In the genomic region with DNA sequence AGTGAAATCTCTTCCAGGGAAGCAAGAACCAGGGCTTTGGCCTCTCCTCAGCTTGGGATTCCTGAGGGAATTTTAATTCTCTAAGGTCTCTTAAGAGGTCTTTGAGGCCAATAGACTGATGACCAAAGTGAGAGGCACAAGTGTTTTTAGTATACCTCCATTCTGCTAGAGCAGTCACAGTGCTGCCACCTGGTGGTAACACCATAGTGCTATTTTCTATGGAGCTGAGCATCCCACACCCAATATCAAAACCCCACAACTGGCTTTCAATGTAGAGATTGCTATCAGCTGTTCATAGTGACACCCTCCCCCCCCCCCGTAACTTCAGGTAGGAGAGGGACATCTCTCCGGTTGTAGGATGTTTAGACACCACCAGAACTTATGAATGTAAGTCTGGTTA, we compare ENCODE assay signal across 9 mouse cellular contexts. TPM values are rescaled to one million over a fixed set of nuclear protein-coding genes. Genes with fewer than 3 reads are reported as not detected.
DNase-seq lines count a peak whose midpoint lies in the region; ATAC-seq and TF ChIP-seq lines count a peak whose summit lies in the region.
"Had no signal": no experiment of that assay in that cellular context is flagged by ENCODE, and none has a peak within 500 bp of the region (broad histone marks: within the 10 kb centered on the region; RNA-seq: fewer than 3 reads in every experiment).

No protein-coding gene starts in this region.

- no peak for ATAC-seq in kidney, embryonic 15.5 days (replicated peaks; ENCODE audit: low FRiP score)
- 0 out of 2 replicates have a peak, but pooled peaks have one; percentile 47 for ATAC-seq in neural tube, embryonic 13.5 days (ENCODE audit: low read depth)

- H3K4me2 ChIP-seq in kidney, embryonic 15.5 days: no peak overlapping the region
- no peak overlapping the region for H3K4me2 ChIP-seq in neural tube, embryonic 13.5 days

- no peaks in the 10 kb centered on the region for H3K27me3 ChIP-seq in kidney, adult 2 months (replicated peaks; ENCODE audit: control insufficient read depth, insufficient read depth, low read length)
- peaks cover 17% of the 10 kb centered on the region for H3K27me3 ChIP-seq in kidney, embryonic 15.5 days
- H3K27me3 ChIP-seq in embryonic facial prominence, embryonic 10.5 days (replicated peaks; ENCODE audit: low read depth, poor library complexity, severe bottlenecking): no peaks in the 10 kb centered on the region
- H3K27me3 ChIP-seq in neural tube, embryonic 13.5 days: no peaks in the 10 kb centered on the region

- no peaks in the 10 kb centered on the region for H3K9me3 ChIP-seq in kidney, embryonic 15.5 days (replicated peaks)
- no peaks in the 10 kb centered on the region for H3K9me3 ChIP-seq in embryonic facial prominence, embryonic 10.5 days
- H3K9me3 ChIP-seq in neural tube, embryonic 13.5 days: no peaks in the 10 kb centered on the region

- H3K27ac ChIP-seq in kidney, adult 2 months (ENCODE audit: insufficient read depth, low read depth, low read length): no peak overlapping the region
- no peak overlapping the region for H3K27ac ChIP-seq in kidney, embryonic 15.5 days
- H3K27ac ChIP-seq in embryonic facial prominence, embryonic 10.5 days (replicated peaks): no peak overlapping the region
- no peak overlapping the region for H3K27ac ChIP-seq in neural tube, embryonic 13.5 days (replicated peaks)

- no peaks in the 10 kb centered on the region for H3K36me3 ChIP-seq in kidney, adult 2 months (ENCODE audit: control insufficient read depth, insufficient read depth, low read length)
- no peaks in the 10 kb centered on the region for H3K36me3 ChIP-seq in kidney, embryonic 15.5 days
- H3K36me3 ChIP-seq in embryonic facial prominence, embryonic 10.5 days (replicated peaks): no peaks in the 10 kb centered on the region
- no peaks in the 10 kb centered on the region for H3K36me3 ChIP-seq in neural tube, embryonic 13.5 days

- no peak overlapping the region for H3K4me3 ChIP-seq in kidney, adult 2 months (ENCODE audit: insufficient read depth, low read depth, low read length)
- H3K4me3 ChIP-seq in kidney, embryonic 15.5 days (replicated peaks): no peak overlapping the region
- no peak overlapping the region for H3K4me3 ChIP-seq in embryonic facial prominence, embryonic 10.5 days
- H3K4me3 ChIP-seq in neural tube, embryonic 13.5 days: no peak overlapping the region
- H3K4me3 ChIP-seq: erythroblast, embryonic 14.5 days had no signal

- TF ChIP-seq POLR2A in kidney, adult 2 months (IDR thresholded peaks at IDR 0.05; ENCODE audit: low read depth, low read length): no peak

- intact Hi-C loops in left cerebral cortex, postnatal 10 days (cut with DNase I): no loop called here

- H3K4me1 ChIP-seq in kidney, adult 2 months (ENCODE audit: control insufficient read depth, insufficient read depth, low read length): no peaks in the 10 kb centered on the region
- no peaks in the 10 kb centered on the region for H3K4me1 ChIP-seq in kidney, embryonic 15.5 days
- no peaks in the 10 kb centered on the region for H3K4me1 ChIP-seq in embryonic facial prominence, embryonic 10.5 days
- no peaks in the 10 kb centered on the region for H3K4me1 ChIP-seq in neural tube, embryonic 13.5 days (replicated peaks)

- peak; percentile 62 for TF ChIP-seq CTCF in kidney, adult 2 months (conservative IDR thresholded peaks at IDR 0.05; ENCODE audit: insufficient read depth, insufficient read length, low read depth, low read length)

- 4% methylated on average over 2 of the region's 2 CpGs for WGBS in kidney, adult 2 months
- WGBS in kidney, embryonic 15.5 days: 9% methylated on average over 2 of the region's 2 CpGs
- 15% methylated on average over 2 of the region's 2 CpGs for WGBS in embryonic facial prominence, embryonic 10.5 days
- WGBS in neural tube, embryonic 13.5 days: 10% methylated on average over 2 of the region's 2 CpGs

- DNase-seq in kidney, adult 2 months: peak; percentile 79
- DNase-seq in adrenal gland, postnatal 36 days: peak; percentile 80 to 88
- DNase-seq in embryonic facial prominence, embryonic 10.5 days (ENCODE audit: low spot score): peak; percentile 68
- peak; percentile 52 for DNase-seq in hindlimb bud, embryonic 11.5 days (ENCODE audit: extremely low spot score, low read depth, low spot score)
- peak; percentile 40 to 82 for DNase-seq in left cerebral cortex, postnatal 10 days (ENCODE audit: extremely low spot score in 1 of 2, low spot score in 2 of 2)
- peak; percentile 91 for DNase-seq in testis, postnatal 10 days (ENCODE audit: low spot score)

- no peak overlapping the region for H3K9ac ChIP-seq in kidney, embryonic 15.5 days
- H3K9ac ChIP-seq in neural tube, embryonic 13.5 days: no peak overlapping the region

RNA-seq across cellular contexts. Expression of a gene that starts 16.2 kb away (rescaled TPM):
- polyA plus RNA-seq in kidney, adult 2 months (2012; rRNA removed): not detected in 2 replicates
- 0.35 TPM in 1 of 2 replicates, not detected in the other for polyA plus RNA-seq in kidney, embryonic 15.5 days (2015; fragmentation: Nextera tagmentation; extraction: Ambion mirVana)
- total RNA-seq in adrenal gland, postnatal 36 days (2021): not detected
- polyA plus RNA-seq in embryonic facial prominence, embryonic 10.5 days (2016; fragmentation: Nextera tagmentation; extraction: Ambion mirVana): not detected in 2 replicates
- total RNA-seq in left cerebral cortex, postnatal 10 days (2021): not detected
- polyA plus RNA-seq in neural tube, embryonic 13.5 days (2015; fragmentation: Nextera tagmentation; extraction: Ambion mirVana): not detected in 2 replicates
- polyA plus RNA-seq: erythroblast, embryonic 14.5 days had no signal

RNA-seq across cellular contexts. Expression of a gene that starts 24.2 kb away (rescaled TPM):
- polyA plus RNA-seq in kidney, adult 2 months (2012; rRNA removed): 0.13 TPM in 1 of 2 replicates, not detected in the other
- polyA plus RNA-seq in kidney, embryonic 15.5 days (2015; fragmentation: Nextera tagmentation; extraction: Ambion mirVana): not detected in 2 replicates
- under 1 TPM; 0.23 to 0.40 TPM for total RNA-seq in adrenal gland, postnatal 36 days (2021)
- polyA plus RNA-seq in embryonic facial prominence, embryonic 10.5 days (2016; fragmentation: Nextera tagmentation; extraction: Ambion mirVana): not detected in 2 replicates
- total RNA-seq in left cerebral cortex, postnatal 10 days (2021): not detected
- polyA plus RNA-seq in neural tube, embryonic 13.5 days (2015; fragmentation: Nextera tagmentation; extraction: Ambion mirVana): not detected in 2 replicates
- polyA plus RNA-seq: erythroblast, embryonic 14.5 days had no signal

RNA-seq across cellular contexts. Expression of a gene that starts 28.6 kb away (rescaled TPM):
- 0.36 and 0.69 TPM in 2 replicates for polyA plus RNA-seq in kidney, adult 2 months (2012; rRNA removed)
- polyA plus RNA-seq in kidney, embryonic 15.5 days (2015; fragmentation: Nextera tagmentation; extraction: Ambion mirVana): 0.13 and 0.53 TPM in 2 replicates
- under 1 TPM in 1 of 2 experiments, not detected in 1; 0.16 TPM for total RNA-seq in adrenal gland, postnatal 36 days (2021)
- polyA plus RNA-seq in embryonic facial prominence, embryonic 10.5 days (2016; fragmentation: Nextera tagmentation; extraction: Ambion mirVana): not detected in 2 replicates
- 1 to 10 TPM; 1.3 to 2.6 TPM for total RNA-seq in left cerebral cortex, postnatal 10 days (2021)
- 1.1 and 1.3 TPM in 2 replicates for polyA plus RNA-seq in neural tube, embryonic 13.5 days (2015; fragmentation: Nextera tagmentation; extraction: Ambion mirVana)
- polyA plus RNA-seq: erythroblast, embryonic 14.5 days had no signal

RNA-seq across cellular contexts. Expression of a gene that starts 37.4 kb away (rescaled TPM):
- 54.9 and 73.8 TPM in 2 replicates for polyA plus RNA-seq in kidney, adult 2 months (2012; rRNA removed)
- polyA plus RNA-seq in kidney, embryonic 15.5 days (2015; fragmentation: Nextera tagmentation; extraction: Ambion mirVana): 115 and 127 TPM in 2 replicates
- 100 to 1,000 TPM in 1 of 2 experiments, 10 to 100 TPM in 1; 91.8 to 102 TPM for total RNA-seq in adrenal gland, postnatal 36 days (2021)
- 151 and 153 TPM in 2 replicates for polyA plus RNA-seq in embryonic facial prominence, embryonic 10.5 days (2016; fragmentation: Nextera tagmentation; extraction: Ambion mirVana)
- 10 to 100 TPM; 89.7 to 90.6 TPM for total RNA-seq in left cerebral cortex, postnatal 10 days (2021)
- polyA plus RNA-seq in neural tube, embryonic 13.5 days (2015; fragmentation: Nextera tagmentation; extraction: Ambion mirVana): 181 and 191 TPM in 2 replicates

RNA-seq across cellular contexts. Expression of a gene that starts 44.3 kb away (rescaled TPM):
- polyA plus RNA-seq in kidney, adult 2 months (2012; rRNA removed): 26.5 and 33.7 TPM in 2 replicates
- polyA plus RNA-seq in kidney, embryonic 15.5 days (2015; fragmentation: Nextera tagmentation; extraction: Ambion mirVana): 93.2 and 95.6 TPM in 2 replicates
- total RNA-seq in adrenal gland, postnatal 36 days (2021): 10 to 100 TPM; 44.2 to 45.0 TPM
- 95.1 and 100 TPM in 2 replicates for polyA plus RNA-seq in embryonic facial prominence, embryonic 10.5 days (2016; fragmentation: Nextera tagmentation; extraction: Ambion mirVana)
- total RNA-seq in left cerebral cortex, postnatal 10 days (2021): 10 to 100 TPM; 25.3 to 27.8 TPM
- polyA plus RNA-seq in neural tube, embryonic 13.5 days (2015; fragmentation: Nextera tagmentation; extraction: Ambion mirVana): 71.7 and 72.7 TPM in 2 replicates
